8 mouse cellular contexts compared by ENCODE assay signal in genomic region chr11:90577057-90577780, GRCm38 (mm10).
DNase-seq lines count a peak whose midpoint lies in the region; ATAC-seq and TF ChIP-seq lines count a peak whose summit lies in the region.

No protein-coding gene starts in this region.

- DNase-seq in lung, embryonic 14.5 days, result peak; percentile 92
- no peak for DNase-seq in lung, adult 2 months
- no peak for DNase-seq in layer of hippocampus, postnatal 14 days (ENCODE audit: low spot score in 2 of 2)

- no peak for TF ChIP-seq CTCF in lung, embryonic 14.5 days (IDR thresholded peaks at IDR 0.05; ENCODE audit: low read depth)
- TF ChIP-seq CTCF in lung, adult 2 months (IDR thresholded peaks at IDR 0.05; ENCODE audit: insufficient read depth, low read length), result no peak

- peaks cover 14% of the 10 kb centered on the region; the same call in 1 of the 2 replicates for H3K36me3 ChIP-seq in lung, embryonic 14.5 days (ENCODE audit: insufficient read depth)
- H3K36me3 ChIP-seq in heart, embryonic 15.5 days, result peaks cover 5% of the 10 kb centered on the region
- peaks cover 19% of the 10 kb centered on the region for H3K36me3 ChIP-seq in kidney, embryonic 15.5 days
- H3K36me3 ChIP-seq in midbrain, embryonic 16.5 days (ENCODE audit: control insufficient read depth, insufficient read depth, low read length), result no peaks in the 10 kb centered on the region
- peaks cover 28% of the 10 kb centered on the region for H3K36me3 ChIP-seq in liver, embryonic 12.5 days

- 0 out of 2 replicates have a peak overlapping the region, but pooled peaks have one; percentile 10 for H3K27ac ChIP-seq in lung, embryonic 14.5 days (ENCODE audit: low read depth)
- peak overlapping the region; percentile 47 for H3K27ac ChIP-seq in heart, embryonic 15.5 days
- peak overlapping the region; percentile 54; the same call in 1 of the 2 replicates for H3K27ac ChIP-seq in kidney, embryonic 15.5 days
- no peak overlapping the region for H3K27ac ChIP-seq in midbrain, embryonic 16.5 days (ENCODE audit: low read length)
- H3K27ac ChIP-seq in liver, embryonic 12.5 days, result no peak overlapping the region

- H3K9me3 ChIP-seq in lung, embryonic 14.5 days (ENCODE audit: low read depth, low read length), result no peaks in the 10 kb centered on the region
- H3K9me3 ChIP-seq in heart, embryonic 15.5 days (replicated peaks), result no peaks in the 10 kb centered on the region
- H3K9me3 ChIP-seq in kidney, embryonic 15.5 days (replicated peaks), result no peaks in the 10 kb centered on the region
- no peaks in the 10 kb centered on the region for H3K9me3 ChIP-seq in midbrain, embryonic 16.5 days (replicated peaks; ENCODE audit: control insufficient read depth, low read length, poor library complexity, severe bottlenecking)
- H3K9me3 ChIP-seq in liver, embryonic 12.5 days (replicated peaks), result no peaks in the 10 kb centered on the region

- H3K27me3 ChIP-seq in lung, embryonic 14.5 days (ENCODE audit: insufficient read depth, low read length), result no peaks in the 10 kb centered on the region
- no peaks in the 10 kb centered on the region for H3K27me3 ChIP-seq in heart, embryonic 15.5 days
- H3K27me3 ChIP-seq in kidney, embryonic 15.5 days, result no peaks in the 10 kb centered on the region
- H3K27me3 ChIP-seq in midbrain, embryonic 16.5 days (ENCODE audit: control insufficient read depth, insufficient read depth, low read depth, low read length), result no peaks in the 10 kb centered on the region
- no peaks in the 10 kb centered on the region for H3K27me3 ChIP-seq in liver, embryonic 12.5 days (replicated peaks)

- 41% methylated on average over 7 of the region's 7 CpGs for WGBS in lung, embryonic 14.5 days
- WGBS in lung, adult 2 months, result 66% methylated on average over 7 of the region's 7 CpGs
- 62% methylated on average over 7 of the region's 7 CpGs for WGBS in heart, embryonic 15.5 days
- WGBS in kidney, embryonic 15.5 days, result 39% methylated on average over 7 of the region's 7 CpGs
- WGBS in midbrain, embryonic 16.5 days, result 93% methylated on average over 7 of the region's 7 CpGs
- WGBS in liver, embryonic 12.5 days (ENCODE audit: insufficient replicate concordance), result 83% methylated on average over 7 of the region's 7 CpGs

- no peak overlapping the region for H3K9ac ChIP-seq in lung, embryonic 14.5 days
- H3K9ac ChIP-seq in heart, embryonic 15.5 days, result no peak overlapping the region
- H3K9ac ChIP-seq in kidney, embryonic 15.5 days, result no peak overlapping the region
- H3K9ac ChIP-seq in midbrain, embryonic 16.5 days (ENCODE audit: low read depth, low read length), result no peak overlapping the region
- no peak overlapping the region for H3K9ac ChIP-seq in liver, embryonic 12.5 days

- H3K4me3 ChIP-seq in lung, embryonic 14.5 days (ENCODE audit: low read depth, low read length), result no peak overlapping the region
- no peak overlapping the region for H3K4me3 ChIP-seq in lung, adult 2 months (replicated peaks; ENCODE audit: extremely low read depth, low read depth, low read length)
- no peak overlapping the region for H3K4me3 ChIP-seq in heart, embryonic 15.5 days
- H3K4me3 ChIP-seq in kidney, embryonic 15.5 days (replicated peaks), result no peak overlapping the region
- H3K4me3 ChIP-seq in midbrain, embryonic 16.5 days (ENCODE audit: low read depth, low read length), result no peak overlapping the region
- H3K4me3 ChIP-seq in liver, embryonic 12.5 days, result no peak overlapping the region

- no peak overlapping the region for H3K4me2 ChIP-seq in lung, embryonic 14.5 days
- H3K4me2 ChIP-seq in heart, embryonic 15.5 days, result no peak overlapping the region
- H3K4me2 ChIP-seq in kidney, embryonic 15.5 days, result no peak overlapping the region
- no peak overlapping the region for H3K4me2 ChIP-seq in midbrain, embryonic 16.5 days (ENCODE audit: low read length)
- no peak overlapping the region for H3K4me2 ChIP-seq in liver, embryonic 12.5 days

- 0 out of 2 replicates have a peak, but pooled peaks cover 7% of the 10 kb centered on the region for H3K4me1 ChIP-seq in lung, embryonic 14.5 days (ENCODE audit: insufficient read depth)
- H3K4me1 ChIP-seq in lung, adult 2 months (ENCODE audit: control insufficient read depth, insufficient read depth, low read length), result no peaks in the 10 kb centered on the region
- H3K4me1 ChIP-seq in heart, embryonic 15.5 days (replicated peaks), result peaks cover 12% of the 10 kb centered on the region
- peaks cover 10% of the 10 kb centered on the region for H3K4me1 ChIP-seq in kidney, embryonic 15.5 days
- H3K4me1 ChIP-seq in midbrain, embryonic 16.5 days (ENCODE audit: control insufficient read depth, insufficient read depth, low read length), result no peaks in the 10 kb centered on the region
- no peaks in the 10 kb centered on the region for H3K4me1 ChIP-seq in liver, embryonic 12.5 days

- peak; percentile 98 for ATAC-seq in lung, embryonic 14.5 days (ENCODE audit: insufficient read depth)
- ATAC-seq in heart, embryonic 15.5 days (replicated peaks; ENCODE audit: insufficient number of reproducible peaks, insufficient read depth, low FRiP score, low read depth), result peak; percentile 75; the same call in 1 of the 2 replicates
- peak; percentile 70 for ATAC-seq in kidney, embryonic 15.5 days (replicated peaks; ENCODE audit: low FRiP score)
- ATAC-seq in megakaryocyte progenitor cell, adult 5-6 weeks (replicated peaks; ENCODE audit: poor library complexity), result peak; percentile 68
- ATAC-seq in midbrain, embryonic 16.5 days, result no peak
- no peak for ATAC-seq in liver, embryonic 12.5 days

- no peak for TF ChIP-seq POLR2A in lung, adult 2 months (IDR thresholded peaks at IDR 0.05; ENCODE audit: borderline replicate concordance, extremely low read depth, low read depth, low read length)

Comparison
In these comparisons a context has a peak if more than half of its experiments do, and no peak if none do; other contexts are left out.
1. ATAC-seq: peak in lung, embryonic 14.5 days (single experiment), heart, embryonic 15.5 days (single experiment), kidney, embryonic 15.5 days (single experiment) and megakaryocyte progenitor cell, adult 5-6 weeks (single experiment); none in midbrain, embryonic 16.5 days (single experiment) and liver, embryonic 12.5 days (single experiment).
2. H3K27ac ChIP-seq: peak in lung, embryonic 14.5 days (single experiment), heart, embryonic 15.5 days (single experiment) and kidney, embryonic 15.5 days (single experiment); none in midbrain, embryonic 16.5 days (single experiment) and liver, embryonic 12.5 days (single experiment).